Mouse (Mus musculus): ENCODE results near the gene Palm2. TPM values are rescaled to one million over a fixed set of nuclear protein-coding genes. Genes with fewer than 3 reads are reported as not detected.

Palm2 gene
- polyA plus RNA-seq, 1 experiment from 2014 or later, result 4.1 TPM

DNA sequence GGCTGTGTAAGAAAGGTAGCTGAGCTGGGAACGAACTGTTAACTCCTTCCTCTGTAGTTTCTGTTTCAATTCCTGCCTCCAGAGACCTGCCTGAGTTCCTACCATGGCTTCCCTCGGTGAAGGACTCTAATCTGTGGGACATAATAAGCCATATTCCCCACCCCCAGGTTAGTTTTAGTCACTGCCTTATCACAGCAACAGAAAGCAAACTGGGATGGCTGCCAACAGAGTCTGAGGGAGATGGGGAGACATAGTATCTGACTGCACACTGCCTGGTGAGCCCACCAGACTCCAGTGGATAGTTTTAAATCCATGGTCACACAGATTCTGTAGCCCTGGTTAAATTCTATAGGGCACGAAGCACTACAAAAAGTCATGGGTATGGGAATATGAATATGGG lies 299.4 kb downstream of the Palm2 start:
- DNase-seq (ENCODE audit: low spot score), result no peak
- 88% methylated on average over 3 of the region's 3 CpGs for WGBS
- Histone ChIP-seq H3K4me3 (no peak overlapping the region), H3K4me1 (peaks cover 7% of the 10 kb centered on the region; the same call in 1 of the 2 replicates), H3K27ac (replicated peaks) (no peak overlapping the region), H3K9me3 (no peaks in the 10 kb centered on the region), H3K36me3 (replicated peaks) (no peaks in the 10 kb centered on the region), H3K27me3 (replicated peaks; ENCODE audit: low read depth, poor library complexity, severe bottlenecking) (no peaks in the 10 kb centered on the region)

DNA sequence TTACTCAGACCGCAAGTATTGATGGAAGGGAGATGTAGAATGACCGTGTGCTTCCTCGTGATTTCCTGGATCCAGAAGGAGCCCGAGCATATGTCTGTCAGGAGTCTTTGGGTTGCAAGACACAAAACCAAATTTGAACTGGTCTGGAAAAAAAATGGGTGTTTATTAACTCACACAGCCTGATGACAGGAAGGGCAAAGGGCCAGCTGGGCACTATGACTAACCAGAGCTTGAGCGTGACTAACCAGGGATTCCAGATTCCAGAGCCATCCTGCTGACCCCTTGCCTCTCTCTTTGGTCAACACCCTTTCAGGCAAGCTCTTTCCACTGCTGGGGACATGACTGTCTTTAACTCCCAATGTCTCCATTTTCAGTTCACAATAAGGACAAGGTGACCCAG lies 301.4 kb downstream of the Palm2 start:
- H3K4me1 ChIP-seq, result peaks cover 20% of the 10 kb centered on the region
- no peak for DNase-seq (ENCODE audit: low spot score)
- no peak overlapping the region for H3K4me3 ChIP-seq
- H3K27ac ChIP-seq (replicated peaks), result no peak overlapping the region
- H3K27me3 ChIP-seq (replicated peaks; ENCODE audit: low read depth, poor library complexity, severe bottlenecking), result no peaks in the 10 kb centered on the region
- H3K9me3 ChIP-seq, result no peaks in the 10 kb centered on the region
- no peaks in the 10 kb centered on the region for H3K36me3 ChIP-seq (replicated peaks)
- 81% methylated on average over 5 of the region's 5 CpGs for WGBS

DNA sequence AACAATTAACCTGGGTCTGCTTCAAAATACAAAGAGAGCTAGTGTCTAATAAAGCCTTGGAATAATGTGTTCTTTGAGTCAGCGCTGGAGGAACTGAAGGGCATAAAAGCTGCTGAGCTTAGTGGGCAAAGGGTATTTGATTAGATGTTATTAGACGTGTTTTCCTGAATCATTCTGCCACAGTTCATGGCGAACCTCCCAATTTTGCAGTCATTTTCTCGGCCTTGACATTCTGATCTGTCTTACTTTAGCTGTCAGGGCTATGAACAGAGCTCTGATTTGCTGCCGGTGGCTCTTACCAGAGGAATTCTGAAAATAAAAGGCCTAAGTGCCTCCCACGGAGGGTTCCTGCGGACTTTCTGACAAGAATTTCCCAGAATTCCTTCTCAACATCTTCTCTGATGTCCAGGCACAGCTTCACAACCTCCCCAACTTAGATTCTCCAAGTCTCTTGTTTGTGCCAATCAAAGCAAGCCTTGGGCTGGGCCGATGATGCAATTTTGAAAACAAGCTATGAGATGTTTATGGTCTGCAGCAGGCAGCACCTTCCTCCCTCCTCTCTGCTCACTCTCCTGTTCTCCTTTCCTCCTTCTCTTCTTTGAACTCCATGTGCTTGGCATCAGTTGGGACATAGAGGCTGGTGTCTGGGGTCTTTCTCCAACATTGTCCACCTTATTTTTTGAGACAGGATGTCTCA lies 305.0 kb downstream of the Palm2 start:
- peak overlapping the region; percentile 75 for H3K27ac ChIP-seq (replicated peaks)
- DNase-seq (ENCODE audit: low spot score), result peak; percentile 37
- WGBS, result 36% methylated on average over 8 of the region's 8 CpGs

DNA sequence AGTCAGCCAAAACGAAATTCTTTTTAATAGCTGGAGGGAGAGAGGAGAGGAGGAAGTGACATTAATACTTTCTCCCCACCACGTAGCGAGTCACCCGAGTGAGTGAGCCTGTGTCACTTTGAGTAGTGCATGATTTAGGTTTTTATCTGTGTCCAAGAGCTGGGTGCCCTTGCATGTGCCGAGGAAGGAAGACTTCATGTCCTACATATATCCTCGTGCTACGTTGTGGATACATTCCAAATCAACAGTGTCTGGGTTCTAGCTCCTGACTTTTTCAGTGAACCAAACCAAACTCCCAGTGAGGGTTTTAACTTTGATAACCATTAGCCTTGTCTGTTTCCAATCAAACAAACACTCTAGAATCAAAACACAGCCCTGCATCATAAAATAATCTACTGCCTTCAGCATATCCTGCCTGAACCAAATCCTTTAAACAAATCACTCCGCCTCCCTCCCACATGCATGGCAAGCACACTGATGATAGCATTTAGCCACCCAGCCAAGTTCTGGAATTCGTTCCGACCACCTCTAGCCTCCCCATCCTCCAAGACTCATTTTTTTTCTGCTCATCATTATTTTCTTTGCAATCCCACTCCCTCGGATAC lies 309.4 kb downstream of the Palm2 start:
- Histone ChIP-seq H3K36me3 (replicated peaks) (peaks cover 8% of the 10 kb centered on the region; the same call in 1 of the 2 replicates), H3K27ac (replicated peaks) (no peak overlapping the region), H3K9me3 (no peaks in the 10 kb centered on the region), H3K4me3 (no peak overlapping the region), H3K4me1 (peaks cover 29% of the 10 kb centered on the region), H3K27me3 (replicated peaks; ENCODE audit: low read depth, poor library complexity, severe bottlenecking) (no peaks in the 10 kb centered on the region)
- DNase-seq (ENCODE audit: low spot score), result no peak
- 83% methylated on average over 11 of the region's 11 CpGs for WGBS

More for the DNA sequence above, 305.0 kb downstream of the Palm2 start:
- Histone ChIP-seq H3K36me3 (replicated peaks) (no peaks in the 10 kb centered on the region), H3K9me3 (no peaks in the 10 kb centered on the region), H3K4me1 (peaks cover 25% of the 10 kb centered on the region), H3K27me3 (replicated peaks; ENCODE audit: low read depth, poor library complexity, severe bottlenecking) (no peaks in the 10 kb centered on the region), H3K4me3 (no peak overlapping the region)

DNA sequence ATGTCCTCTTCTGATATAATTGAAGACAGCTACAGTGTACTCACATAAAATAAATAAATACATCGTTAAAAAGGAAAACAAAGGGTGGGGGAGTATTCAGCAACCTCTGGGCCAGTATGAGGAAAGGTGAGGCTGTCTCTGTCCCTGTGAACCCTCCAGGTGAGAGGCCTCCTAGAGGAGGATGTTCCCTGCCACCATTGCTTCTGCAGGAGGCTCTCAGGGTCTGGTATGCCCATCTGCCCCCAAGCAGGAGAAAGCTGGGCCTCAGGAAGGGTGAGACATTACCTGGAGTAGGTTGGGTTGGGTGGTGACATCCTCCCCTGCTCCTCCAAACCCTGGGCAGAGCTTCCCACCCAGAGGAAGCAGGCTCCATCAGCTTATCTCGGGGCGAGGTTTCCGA lies 316.6 kb downstream of the Palm2 start:
- 81% methylated on average over 4 of the region's 4 CpGs for WGBS
- Histone ChIP-seq H3K4me3 (no peak overlapping the region), H3K4me1 (peaks cover 11% of the 10 kb centered on the region), H3K27ac (replicated peaks) (no peak overlapping the region), H3K27me3 (replicated peaks; ENCODE audit: low read depth, poor library complexity, severe bottlenecking) (no peaks in the 10 kb centered on the region), H3K9me3 (no peaks in the 10 kb centered on the region), H3K36me3 (replicated peaks) (peaks cover 4% of the 10 kb centered on the region; the same call in 1 of the 2 replicates)
- DNase-seq (ENCODE audit: low spot score), result no peak

DNA sequence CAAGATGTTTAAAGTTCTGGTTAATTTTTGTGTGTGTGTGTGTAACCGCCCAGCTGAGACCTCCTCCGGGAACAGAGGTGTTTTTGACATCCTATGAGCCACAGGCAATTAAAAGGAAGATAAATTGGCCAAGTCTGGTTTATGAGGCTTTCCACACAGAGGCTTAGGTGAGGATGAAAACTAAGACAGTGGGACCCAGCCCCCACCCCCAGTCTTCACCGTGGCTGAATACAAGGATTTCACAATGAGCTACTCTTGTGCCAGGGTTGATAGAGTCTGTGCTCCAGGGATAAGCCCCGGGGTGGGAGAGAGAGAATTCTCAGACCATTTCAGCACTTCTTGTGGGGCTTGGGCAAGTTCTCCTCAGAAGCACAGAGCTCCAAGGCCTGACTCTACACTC lies 317.0 kb downstream of the Palm2 start:
- WGBS, result 79% methylated on average over 4 of the region's 4 CpGs
- Histone ChIP-seq H3K4me3 (no peak overlapping the region), H3K36me3 (replicated peaks) (0 out of 2 replicates have a peak, but pooled peaks cover under 1% of the 10 kb centered on the region), H3K27me3 (replicated peaks; ENCODE audit: low read depth, poor library complexity, severe bottlenecking) (no peaks in the 10 kb centered on the region), H3K4me1 (peaks cover 11% of the 10 kb centered on the region), H3K9me3 (no peaks in the 10 kb centered on the region), H3K27ac (replicated peaks) (no peak overlapping the region)
- no peak for DNase-seq (ENCODE audit: low spot score)

DNA sequence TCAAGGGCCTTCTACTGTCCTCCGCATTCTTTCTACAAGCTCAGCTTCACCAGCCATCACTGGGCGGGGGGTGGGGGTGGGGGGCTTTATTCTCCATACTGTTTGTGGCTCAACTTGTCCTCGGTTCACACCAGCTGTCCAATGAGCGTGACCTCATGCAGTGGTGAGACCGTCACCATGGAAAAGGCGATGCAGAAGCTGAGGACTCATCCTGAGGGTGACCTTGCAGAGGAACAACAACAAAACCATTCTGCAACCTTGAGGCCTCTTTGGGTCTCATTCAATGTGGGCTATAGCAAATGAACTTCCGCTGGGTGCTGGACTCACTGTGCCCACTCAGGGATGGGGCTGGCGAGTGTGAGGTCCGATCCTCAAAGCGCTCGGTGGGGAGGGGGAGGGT lies 317.5 kb downstream of the Palm2 start:
- no peaks in the 10 kb centered on the region for H3K27me3 ChIP-seq (replicated peaks; ENCODE audit: low read depth, poor library complexity, severe bottlenecking)
- peaks cover 11% of the 10 kb centered on the region for H3K4me1 ChIP-seq
- no peaks in the 10 kb centered on the region for H3K9me3 ChIP-seq
- no peak overlapping the region for H3K27ac ChIP-seq (replicated peaks)
- DNase-seq (ENCODE audit: low spot score), result no peak
- H3K36me3 ChIP-seq (replicated peaks), result no peaks in the 10 kb centered on the region
- WGBS, result 89% methylated on average over 11 of the region's 11 CpGs
- H3K4me3 ChIP-seq, result no peak overlapping the region

DNA sequence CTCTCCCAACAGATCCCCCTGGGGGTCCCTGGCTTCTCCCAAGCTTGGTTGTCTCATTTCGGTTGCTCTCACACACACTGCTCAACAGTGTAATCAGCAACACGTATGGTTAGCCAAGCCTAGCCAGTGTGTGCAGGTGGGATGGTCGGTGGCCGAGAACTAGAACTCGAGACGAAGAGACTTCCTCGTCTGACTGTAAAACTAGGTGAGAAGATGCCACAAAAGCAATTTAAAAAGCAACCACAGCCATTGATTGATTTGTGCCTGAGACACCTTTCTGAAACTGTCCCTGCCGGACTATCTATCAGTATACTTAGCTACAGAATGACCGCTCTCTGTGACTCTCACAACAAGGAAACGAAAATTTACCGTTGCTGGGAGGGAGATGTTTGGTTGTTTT lies 321.0 kb downstream of the Palm2 start:
- Histone ChIP-seq H3K36me3 (replicated peaks) (no peaks in the 10 kb centered on the region), H3K27me3 (replicated peaks; ENCODE audit: low read depth, poor library complexity, severe bottlenecking) (no peaks in the 10 kb centered on the region), H3K27ac (replicated peaks) (no peak overlapping the region), H3K4me3 (no peak overlapping the region), H3K4me1 (peaks cover 11% of the 10 kb centered on the region), H3K9me3 (no peaks in the 10 kb centered on the region)
- WGBS, result 91% methylated on average over 11 of the region's 11 CpGs
- DNase-seq (ENCODE audit: low spot score), result no peak

DNA sequence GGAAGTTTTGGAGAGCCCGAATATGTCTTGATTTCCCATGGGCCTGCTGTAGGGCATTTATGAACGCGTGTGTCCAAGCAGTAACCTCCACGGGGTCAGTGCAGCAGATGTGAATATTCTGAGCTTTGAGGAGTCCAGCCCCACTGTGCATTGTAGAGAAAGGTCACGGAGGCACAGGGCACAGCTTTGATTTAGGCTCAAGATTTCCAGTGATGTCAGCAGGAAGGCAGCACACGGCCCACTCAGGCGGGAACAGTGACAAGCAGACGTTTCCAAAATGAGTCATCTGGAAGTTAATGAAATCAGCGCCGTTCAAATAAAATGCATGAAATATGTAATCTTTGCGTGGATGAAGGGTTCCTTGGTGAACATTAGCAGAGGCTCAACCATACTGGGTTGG lies 323.9 kb downstream of the Palm2 start:
- Histone ChIP-seq H3K36me3 (replicated peaks) (no peaks in the 10 kb centered on the region), H3K4me3 (no peak overlapping the region), H3K4me1 (peaks cover 17% of the 10 kb centered on the region), H3K27ac (replicated peaks) (no peak overlapping the region), H3K27me3 (replicated peaks; ENCODE audit: low read depth, poor library complexity, severe bottlenecking) (no peaks in the 10 kb centered on the region), H3K9me3 (no peaks in the 10 kb centered on the region)
- 53% methylated on average over 11 of the region's 11 CpGs for WGBS
- DNase-seq (ENCODE audit: low spot score), result no peak

Other genes starting within 250 kb of the Palm2 start
- gene Ptpn3, start 132.4 kb upstream of the Palm2 start, polyA plus RNA-seq (2016; fragmentation: Nextera tagmentation; extraction: Ambion mirVana), result 2.0 and 2.1 TPM in 2 replicates
- gene Pakap, start 133.9 kb downstream of the Palm2 start, polyA plus RNA-seq (2016; fragmentation: Nextera tagmentation; extraction: Ambion mirVana), result 25.3 and 25.8 TPM in 2 replicates

All from embryonic facial prominence, embryonic 10.5 days (tissue).